Mouse (Mus musculus) CD4-positive, CD25-positive, alpha-beta regulatory T cell, adult 4 months (primary cell): ENCODE measurements around the gene Dusp2. TPM values are rescaled to one million over a fixed set of nuclear protein-coding genes. Genes with fewer than 3 reads are reported as not detected.

ENCODE experiments used
- ATAC-seq: one replicate; pipeline ENCODE4 v1.8.0; 2017
- polyA plus RNA-seq, 2 experiments: library from polyadenylated mRNA; unstranded; fragments of 100-300 nt; shearing (Covaris generic); gene quantifications; one replicate each; pipeline ENCODE4 v1.2.1; 2017

Dusp2 gene
- polyA plus RNA-seq, 2 experiments from 2014 or later = 20.1 to 45.4 TPM

- ATAC-seq = peak; percentile 51
Observed at GRCm38 (mm10) chr2:127324456-127324855, 11.5 kb upstream of the Dusp2 start.

DNA sequence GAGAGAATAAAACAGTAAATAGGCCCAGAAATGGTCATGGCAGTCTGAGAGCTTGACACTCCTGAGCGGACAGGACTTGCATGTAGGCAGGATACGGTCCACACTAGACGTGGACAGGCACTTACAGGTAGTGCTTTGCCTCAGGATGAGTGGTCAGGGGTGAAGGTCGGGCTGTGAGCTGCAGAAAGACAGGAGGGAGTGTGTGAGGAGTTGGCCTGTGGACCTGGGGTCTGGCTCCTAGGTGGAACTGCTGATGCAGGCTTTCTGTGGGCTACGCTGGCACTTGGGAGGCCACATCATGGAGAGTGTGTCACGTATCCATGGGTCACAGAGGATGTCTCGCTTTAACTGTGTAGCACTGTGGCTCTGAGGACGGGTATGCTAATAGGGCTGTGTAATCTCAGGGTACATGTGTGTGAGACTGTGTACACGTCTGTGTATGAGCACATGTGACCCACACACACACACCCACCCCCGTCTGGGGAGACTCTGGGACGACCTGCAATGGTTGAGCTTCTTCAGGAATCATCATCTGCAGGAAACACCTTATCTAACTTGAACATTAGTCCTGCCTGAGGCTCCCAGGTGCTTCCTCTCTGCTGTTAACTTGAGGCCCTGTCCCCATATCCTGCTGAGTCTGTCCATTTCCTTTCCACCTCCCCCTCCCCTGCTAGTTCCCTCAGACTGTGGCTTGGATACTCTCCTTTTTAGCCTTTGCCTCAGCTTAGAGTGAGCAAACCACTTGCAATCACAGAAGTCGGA lies 7.7 kb upstream of the Dusp2 start:
- ATAC-seq = peak; percentile 38

DNA sequence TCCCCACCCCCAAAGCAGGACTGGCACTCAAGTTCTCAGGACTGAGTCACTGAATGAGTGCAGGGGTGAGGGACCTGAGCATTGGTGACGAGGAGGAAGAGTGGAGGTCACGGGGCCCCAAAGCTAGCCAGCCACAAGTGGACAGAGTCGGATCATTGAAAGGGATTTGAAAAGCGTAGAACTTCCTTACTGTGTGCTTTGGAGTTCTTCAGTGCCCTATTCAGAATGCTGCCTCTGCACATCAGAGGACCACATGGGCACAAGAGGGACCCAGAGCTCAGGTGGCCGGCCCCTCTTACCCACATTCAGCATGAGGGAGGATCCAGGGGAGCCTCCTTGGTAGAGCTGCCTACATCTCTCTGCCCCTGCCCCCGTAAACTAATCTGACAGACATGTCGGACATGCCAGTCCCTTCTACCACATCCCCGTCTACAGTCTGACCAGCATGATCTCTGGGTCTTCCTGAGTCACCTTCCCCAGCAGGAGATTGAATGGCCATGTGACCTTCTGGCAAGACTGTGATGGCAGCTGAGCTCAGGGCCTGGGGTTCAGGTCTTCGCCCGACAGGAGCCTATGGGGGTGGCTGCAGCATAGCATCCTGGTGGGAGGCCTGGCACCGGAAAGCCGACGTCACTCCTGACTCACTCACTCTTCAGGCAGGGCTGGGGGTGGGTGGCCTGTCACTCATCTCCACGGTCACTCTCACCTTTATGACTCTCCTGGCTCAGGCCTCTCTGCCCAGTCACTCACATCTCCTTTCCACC lies 3.0 kb upstream of the Dusp2 start:
- peak; percentile 42 for ATAC-seq

GRCm38 (mm10) chr2:127333945-127334603 lies 1.9 kb upstream of the Dusp2 start:
- peak; percentile 36 for ATAC-seq

GRCm38 (mm10) chr2:127335078-127335541 lies 849 bp upstream of the Dusp2 start:
- peak; percentile 6 for ATAC-seq

- no peak for ATAC-seq
Observed at GRCm38 (mm10) chr2:127336497-127336832, 506 bp downstream of the Dusp2 start.

- no peak for ATAC-seq
Observed at GRCm38 (mm10) chr2:127336885-127337284, 926 bp downstream of the Dusp2 start.

GRCm38 (mm10) chr2:127337531-127337930 lies 1.6 kb downstream of the Dusp2 start:
- ATAC-seq = no peak

- peak; percentile 1 for ATAC-seq
Observed at GRCm38 (mm10) chr2:127338012-127338411, 2.1 kb downstream of the Dusp2 start.

GRCm38 (mm10) chr2:127338416-127338815 lies 2.5 kb downstream of the Dusp2 start, which contains the start of gene Astl:
Gene Astl, plus strand, starts transcription at chr2:127338639.
- no peak for ATAC-seq

- peak; percentile 25 for ATAC-seq
Observed at GRCm38 (mm10) chr2:127338833-127339232, 2.9 kb downstream of the Dusp2 start.

GRCm38 (mm10) chr2:127339262-127339661 lies 3.3 kb downstream of the Dusp2 start:
- no peak for ATAC-seq

- ATAC-seq = no peak
Observed at GRCm38 (mm10) chr2:127341159-127341558, 5.2 kb downstream of the Dusp2 start.

- ATAC-seq = peak; percentile 49
Observed at GRCm38 (mm10) chr2:127346334-127346733, 10.4 kb downstream of the Dusp2 start.

- ATAC-seq = no peak
Observed at GRCm38 (mm10) chr2:127347147-127347985, 11.4 kb downstream of the Dusp2 start.

- no peak for ATAC-seq
Observed at GRCm38 (mm10) chr2:127353881-127354280, 17.9 kb downstream of the Dusp2 start.

DNA sequence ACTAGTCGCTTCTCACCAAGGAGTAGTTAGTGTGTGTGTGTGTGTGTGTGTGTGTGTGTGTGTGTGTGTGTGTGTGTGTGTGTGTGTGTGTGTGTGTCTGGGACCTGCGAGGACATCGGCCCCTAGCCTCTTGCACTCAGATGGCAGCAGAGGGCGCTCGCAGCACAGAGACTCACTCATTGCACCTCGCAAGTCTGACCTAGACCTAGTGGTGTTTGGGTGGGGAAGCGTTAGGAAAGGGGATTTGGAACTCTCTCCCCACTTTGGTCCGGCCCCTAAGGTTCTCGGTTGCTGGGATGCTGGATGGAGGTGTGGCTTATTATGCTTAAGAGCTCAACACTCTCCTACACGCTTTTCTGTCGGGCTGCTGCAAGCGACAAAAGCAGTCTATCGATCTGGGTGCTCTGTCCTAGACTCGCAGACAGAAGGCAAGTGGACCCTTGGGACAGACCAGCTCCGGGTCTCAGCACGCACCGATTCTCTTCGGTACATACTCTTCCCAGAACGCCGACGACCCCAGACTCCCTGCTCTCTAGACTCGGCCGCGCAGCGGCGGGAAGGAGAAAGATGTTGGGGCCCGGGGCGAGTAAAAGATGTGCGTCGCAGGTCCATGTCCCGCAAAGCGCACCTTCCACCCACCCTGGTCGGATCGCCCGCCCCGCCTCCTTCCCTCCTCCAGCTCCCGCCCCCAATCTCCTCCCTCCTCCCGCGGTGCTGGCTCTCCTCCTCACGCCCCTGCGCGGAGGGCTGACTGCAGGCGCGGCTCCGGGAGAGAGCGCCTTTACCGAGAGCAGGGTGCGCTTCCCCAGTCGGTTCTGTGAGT lies 26.7 kb downstream of the Dusp2 start, which contains the start of gene Adra2b:
TSS of gene Adra2b (plus strand) at position 750 of the 823 bp plus-strand sequence.
- ATAC-seq = peak; percentile 56

DNA sequence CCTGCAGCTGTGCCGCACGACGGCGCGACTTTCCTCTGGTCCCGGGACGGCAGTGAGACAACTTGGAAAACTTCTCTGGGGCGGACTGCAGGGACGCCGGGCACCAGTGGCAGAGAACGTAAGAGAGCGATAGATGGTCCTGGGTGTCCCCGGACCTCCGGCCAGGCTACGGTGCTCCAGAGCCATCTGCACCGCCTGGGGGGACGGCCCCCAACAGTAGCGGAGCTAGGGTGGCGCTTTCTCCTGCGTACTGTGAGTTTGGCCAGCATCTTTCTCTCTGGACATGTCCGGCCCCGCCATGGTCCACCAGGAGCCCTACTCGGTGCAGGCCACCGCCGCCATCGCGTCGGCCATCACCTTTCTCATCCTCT lies 27.3 kb downstream of the Dusp2 start:
- ATAC-seq = peak; percentile 14

DNA sequence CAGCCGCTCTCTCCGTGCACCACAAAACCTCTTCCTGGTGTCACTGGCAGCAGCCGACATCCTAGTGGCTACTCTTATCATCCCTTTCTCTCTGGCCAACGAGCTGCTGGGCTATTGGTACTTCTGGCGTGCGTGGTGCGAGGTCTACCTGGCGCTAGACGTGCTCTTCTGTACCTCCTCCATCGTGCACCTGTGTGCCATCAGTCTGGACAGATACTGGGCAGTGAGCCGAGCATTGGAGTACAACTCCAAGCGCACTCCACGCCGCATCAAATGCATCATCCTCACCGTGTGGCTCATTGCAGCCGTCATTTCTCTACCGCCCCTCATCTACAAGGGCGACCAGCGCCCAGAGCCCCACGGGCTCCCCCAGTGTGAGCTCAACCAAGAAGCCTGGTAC lies 27.7 kb downstream of the Dusp2 start:
- no peak for ATAC-seq

- ATAC-seq = no peak
Observed at GRCm38 (mm10) chr2:127364452-127364851, 28.5 kb downstream of the Dusp2 start.

- no peak for ATAC-seq
Observed at GRCm38 (mm10) chr2:127367126-127367820, 31.3 kb downstream of the Dusp2 start.
